Mouse (Mus musculus): Measurements from ENCODE around the gene Cdv3. TPM values are rescaled to one million over a fixed set of nuclear protein-coding genes. Genes with fewer than 3 reads are reported as not detected.
"Not testable (repeated sequence)": the region's sequence is repeated elsewhere in the genome, so short reads cannot be mapped to it uniquely, and the experiment has no call there.

The Cdv3 gene
- polyA plus RNA-seq, 1 experiment from 2014 or later: 79.1 TPM

DNA sequence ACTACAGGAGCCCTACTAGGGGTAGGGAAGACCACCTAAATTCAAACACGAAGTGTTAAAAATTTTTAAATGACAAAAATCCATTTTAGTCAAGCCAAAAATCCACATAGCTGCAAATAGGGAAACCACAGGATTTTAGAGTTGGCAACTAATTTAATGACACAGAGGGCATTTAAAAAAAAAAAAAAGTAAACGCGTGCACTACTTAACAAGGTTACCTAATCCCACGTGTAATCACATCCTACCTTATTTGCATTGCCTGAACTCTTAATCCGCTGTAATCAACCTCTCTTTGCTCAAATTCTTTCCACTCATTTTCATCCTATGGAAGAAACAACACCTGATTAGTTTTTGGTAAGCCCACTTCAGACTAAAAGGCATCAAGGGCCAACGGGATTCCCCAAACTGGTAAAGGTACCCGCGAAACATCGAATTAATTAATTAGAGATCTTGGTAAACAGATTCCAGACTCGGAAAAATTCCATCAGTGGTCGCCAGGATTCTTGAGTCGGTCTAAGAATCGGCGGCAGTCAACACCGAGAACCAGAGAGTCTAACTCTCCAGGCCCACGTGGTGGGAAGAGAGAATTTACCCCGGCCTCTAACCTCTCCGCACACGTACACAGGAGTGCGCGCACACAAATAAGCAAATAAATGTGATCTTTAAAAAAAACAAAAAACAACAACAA, 1.8 kb downstream of the Cdv3 start:
- H3K36me3 ChIP-seq (replicated peaks): peaks cover 7% of the 10 kb centered on the region; the same call in 1 of the 2 replicates
- peak overlapping the region; percentile 86 for H3K4me2 ChIP-seq
- peak overlapping the region; percentile 97; the same call in 1 of the 2 replicates for H3K27ac ChIP-seq
- H3K4me3 ChIP-seq: peak overlapping the region; percentile 72
- WGBS: 1% methylated on average over 21 of the region's 21 CpGs
- H3K27me3 ChIP-seq (replicated peaks): no peaks in the 10 kb centered on the region
- no peaks in the 10 kb centered on the region for H3K9me3 ChIP-seq
- H3K4me1 ChIP-seq: peaks cover 30% of the 10 kb centered on the region
- no peak for ATAC-seq (replicated peaks)
- H3K9ac ChIP-seq: peak overlapping the region; percentile 72; the same call in 1 of the 2 replicates

DNA sequence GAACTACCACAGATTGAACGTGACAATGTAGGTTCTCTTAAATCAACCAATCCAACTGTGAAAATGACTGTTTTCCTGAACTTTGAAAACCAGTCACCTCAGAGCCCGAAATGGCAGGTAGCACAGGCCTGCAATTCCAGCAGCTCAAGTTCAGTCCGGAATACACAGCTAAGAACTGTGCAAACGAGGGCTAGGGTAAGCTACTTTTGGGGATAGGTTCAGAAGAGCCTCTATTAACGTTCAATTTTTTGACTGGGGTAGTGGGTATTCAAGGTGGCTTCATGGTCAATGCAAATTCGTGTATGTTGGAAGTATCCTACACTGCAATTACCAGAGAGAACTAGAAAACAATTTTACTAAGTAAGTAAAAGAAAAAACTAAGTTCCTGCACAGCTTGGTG, 2.6 kb downstream of the Cdv3 start:
- H3K9me3 ChIP-seq: no peaks in the 10 kb centered on the region
- no peak overlapping the region for H3K9ac ChIP-seq
- no peak overlapping the region for H3K27ac ChIP-seq
- ATAC-seq (replicated peaks): no peak
- H3K4me2 ChIP-seq: peak overlapping the region; percentile 86
- H3K4me1 ChIP-seq: peaks cover 30% of the 10 kb centered on the region
- peaks cover 11% of the 10 kb centered on the region; the same call in 1 of the 2 replicates for H3K36me3 ChIP-seq (replicated peaks)
- 74% methylated on average over 6 of the region's 6 CpGs for WGBS
- no peaks in the 10 kb centered on the region for H3K27me3 ChIP-seq (replicated peaks)
- H3K4me3 ChIP-seq: peak overlapping the region; percentile 72; the same call in 1 of the 2 replicates

DNA sequence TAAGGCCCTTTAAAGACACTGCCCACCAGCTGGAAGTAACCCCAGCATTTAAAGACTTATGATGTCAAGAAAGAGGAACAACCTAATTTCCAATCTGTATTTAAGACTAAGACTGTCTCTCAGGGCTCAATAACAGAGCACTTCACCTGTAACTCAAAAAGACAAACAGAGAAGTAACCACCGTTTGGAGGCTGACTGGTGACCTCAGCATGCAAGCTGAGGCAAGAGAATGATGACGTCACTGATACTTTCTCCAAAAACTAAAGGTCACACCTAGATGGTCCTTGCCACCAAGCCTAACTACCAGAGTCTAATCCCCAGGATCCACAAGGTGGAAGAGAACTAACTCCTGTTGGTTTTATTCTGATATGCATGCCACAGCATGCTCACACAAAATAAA, 5.0 kb downstream of the Cdv3 start:
- no peaks in the 10 kb centered on the region for H3K9me3 ChIP-seq
- no peak for ATAC-seq (replicated peaks)
- no peaks in the 10 kb centered on the region for H3K27me3 ChIP-seq (replicated peaks)
- H3K36me3 ChIP-seq (replicated peaks): peaks cover 14% of the 10 kb centered on the region; the same call in 1 of the 2 replicates
- H3K4me3 ChIP-seq: no peak overlapping the region
- H3K9ac ChIP-seq: no peak overlapping the region
- H3K4me1 ChIP-seq: peaks cover 20% of the 10 kb centered on the region
- WGBS: 80% methylated on average over 2 of the region's 2 CpGs
- H3K27ac ChIP-seq: no peak overlapping the region
- H3K4me2 ChIP-seq: no peak overlapping the region

DNA sequence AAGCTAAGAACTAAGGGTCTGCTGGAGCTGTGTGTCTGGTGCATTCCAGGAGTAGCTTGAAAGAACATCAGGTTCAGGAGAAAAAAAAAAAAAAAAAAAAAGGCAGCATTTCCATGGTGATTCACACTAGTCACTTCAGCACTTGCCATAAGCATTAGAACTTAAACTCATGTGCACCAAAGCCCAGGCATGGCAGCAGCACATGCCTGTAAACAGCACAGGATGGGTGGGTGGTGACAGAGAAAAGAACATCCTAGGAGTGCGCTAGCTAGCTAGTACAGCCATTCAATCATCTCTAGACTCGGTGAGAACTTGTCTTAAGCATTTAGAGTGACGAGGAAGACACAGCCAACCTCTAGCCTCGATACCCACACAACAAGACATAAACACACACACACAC, 7.1 kb downstream of the Cdv3 start:
- ATAC-seq (replicated peaks): no peak
- Histone ChIP-seq H3K9ac (no peak overlapping the region), H3K4me1 (peaks cover 12% of the 10 kb centered on the region), H3K36me3 (replicated peaks) (peaks cover 14% of the 10 kb centered on the region; the same call in 1 of the 2 replicates), H3K27me3 (replicated peaks) (no peaks in the 10 kb centered on the region), H3K27ac (no peak overlapping the region), H3K4me3 (no peak overlapping the region), H3K9me3 (no peaks in the 10 kb centered on the region), H3K4me2 (no peak overlapping the region)
- 88% methylated on average over 4 of the region's 4 CpGs for WGBS

DNA sequence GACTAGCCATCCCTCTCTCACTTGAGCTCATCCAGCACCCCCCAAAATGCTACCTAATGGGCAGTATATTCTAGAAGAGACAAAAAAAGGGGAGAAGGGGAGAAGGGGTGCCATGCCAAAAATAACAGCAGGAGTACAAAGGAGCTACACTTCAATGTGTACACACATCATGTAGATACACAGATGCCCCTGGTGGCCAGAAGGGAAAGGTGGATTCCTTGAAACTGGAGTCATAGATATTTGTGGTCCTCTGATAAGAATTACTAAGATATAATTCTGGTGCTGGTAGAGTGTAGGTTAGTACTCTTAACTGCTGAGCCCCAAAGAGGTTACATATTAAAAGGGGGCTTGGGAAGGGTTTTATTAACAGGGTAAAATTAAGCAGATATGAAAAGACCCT, 7.7 kb downstream of the Cdv3 start:
- Histone ChIP-seq H3K27ac (no peak overlapping the region), H3K27me3 (replicated peaks) (no peaks in the 10 kb centered on the region), H3K4me2 (no peak overlapping the region), H3K9me3 (no peaks in the 10 kb centered on the region), H3K4me1 (peaks cover 5% of the 10 kb centered on the region; the same call in 1 of the 2 replicates), H3K9ac (no peak overlapping the region), H3K36me3 (replicated peaks) (peaks cover 14% of the 10 kb centered on the region; the same call in 1 of the 2 replicates), H3K4me3 (no peak overlapping the region)
- no peak for ATAC-seq (replicated peaks)

DNA sequence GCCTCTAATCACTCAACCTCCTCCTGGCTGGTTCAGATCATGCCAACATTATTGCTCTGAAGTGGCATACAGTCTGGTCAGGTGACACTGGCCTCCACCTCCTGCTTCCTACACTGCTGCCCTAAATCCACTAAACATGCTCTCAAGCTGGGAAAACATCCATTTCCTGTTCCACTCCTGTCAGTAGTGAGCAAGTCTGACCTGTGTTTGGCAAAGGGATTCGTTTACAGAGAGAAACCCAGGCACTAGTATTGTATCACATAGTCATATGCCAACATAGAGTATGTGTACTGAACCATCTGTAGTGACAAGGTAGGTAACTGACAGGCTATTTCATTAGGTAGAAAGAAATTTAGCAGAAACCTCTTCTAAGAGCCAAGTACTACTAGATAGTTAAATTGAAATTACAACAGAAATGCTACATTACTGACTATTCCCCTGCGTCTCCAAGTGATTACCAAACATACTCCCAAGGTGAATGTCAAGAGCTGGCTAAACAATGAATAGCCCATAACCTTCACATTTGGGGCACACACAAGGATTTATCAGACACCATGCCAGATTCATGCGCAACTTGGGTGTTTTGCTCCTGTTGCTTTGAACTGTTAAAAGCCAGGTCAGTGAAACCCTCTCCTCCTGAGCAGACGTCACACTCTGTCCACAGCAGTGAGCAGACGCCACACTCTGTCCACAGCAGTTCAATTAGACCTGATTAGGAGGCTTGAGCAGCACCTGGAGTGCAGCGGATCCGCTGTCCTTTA, 12.0 kb downstream of the Cdv3 start:
- not testable (repeated sequence) for H3K4me2 ChIP-seq; H3K27ac ChIP-seq; H3K4me1 ChIP-seq; H3K4me3 ChIP-seq; ATAC-seq (replicated peaks); H3K9me3 ChIP-seq; H3K9ac ChIP-seq; H3K27me3 ChIP-seq (replicated peaks)
- H3K36me3 ChIP-seq (replicated peaks): peaks cover 15% of the 10 kb centered on the region
- WGBS: 90% methylated on average over 7 of the region's 7 CpGs

DNA sequence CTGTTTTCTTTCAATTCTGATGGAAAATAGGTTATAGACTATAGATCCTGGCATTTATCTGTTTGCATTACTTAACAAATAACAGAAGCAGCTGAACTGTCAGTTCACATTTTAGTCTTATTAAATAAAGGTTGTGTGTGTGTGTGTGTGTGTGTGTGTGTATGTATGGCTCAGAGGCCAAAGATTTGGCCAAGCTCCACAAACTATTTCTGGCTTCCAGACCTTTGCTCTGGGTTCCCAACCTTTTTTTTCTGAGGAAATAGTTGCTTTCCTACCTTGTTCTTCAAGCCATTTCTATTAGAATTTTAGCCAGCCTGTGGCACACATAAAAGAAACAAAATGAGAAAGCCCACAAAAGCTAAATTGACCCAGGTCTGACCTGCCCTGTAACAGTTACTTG, 16.8 kb downstream of the Cdv3 start:
- no peak overlapping the region for H3K9ac ChIP-seq
- no peaks in the 10 kb centered on the region for H3K27me3 ChIP-seq (replicated peaks)
- no peak overlapping the region for H3K4me2 ChIP-seq
- H3K4me1 ChIP-seq: no peaks in the 10 kb centered on the region
- no peak overlapping the region for H3K4me3 ChIP-seq
- H3K27ac ChIP-seq: no peak overlapping the region
- peaks cover 17% of the 10 kb centered on the region for H3K36me3 ChIP-seq (replicated peaks)
- H3K9me3 ChIP-seq: no peaks in the 10 kb centered on the region
- ATAC-seq (replicated peaks): no peak

DNA sequence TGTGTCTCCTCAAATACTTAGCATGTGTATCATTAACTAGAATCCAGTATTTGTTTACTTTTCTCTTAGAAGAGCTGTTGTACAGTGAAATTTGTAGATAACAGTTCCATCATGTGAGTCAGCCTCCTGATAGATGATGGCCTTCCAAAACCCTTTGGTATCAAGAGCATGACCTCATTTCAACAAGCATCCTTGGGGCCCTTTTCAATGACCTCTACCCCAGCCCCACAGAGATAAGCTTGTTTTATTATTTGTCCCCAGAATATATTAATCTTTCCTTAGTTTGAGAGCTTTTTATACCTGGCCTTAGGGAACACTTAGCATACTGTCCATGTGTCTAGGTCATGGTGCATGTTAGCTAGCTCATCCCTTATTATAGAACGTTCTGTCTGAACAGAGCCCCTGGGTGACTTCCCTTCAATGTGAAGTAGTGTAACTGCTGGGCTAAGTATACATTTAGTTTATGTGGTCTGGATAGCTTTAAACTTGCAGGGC, 17.6 kb downstream of the Cdv3 start:
- Histone ChIP-seq H3K4me3 (no peak overlapping the region), H3K27me3 (replicated peaks) (no peaks in the 10 kb centered on the region), H3K36me3 (replicated peaks) (peaks cover 17% of the 10 kb centered on the region), H3K9me3 (no peaks in the 10 kb centered on the region), H3K9ac (no peak overlapping the region), H3K4me2 (no peak overlapping the region), H3K4me1 (no peaks in the 10 kb centered on the region), H3K27ac (no peak overlapping the region)
- ATAC-seq (replicated peaks): no peak
- WGBS: 84% methylated on average over 1 of the region's 1 CpGs

DNA sequence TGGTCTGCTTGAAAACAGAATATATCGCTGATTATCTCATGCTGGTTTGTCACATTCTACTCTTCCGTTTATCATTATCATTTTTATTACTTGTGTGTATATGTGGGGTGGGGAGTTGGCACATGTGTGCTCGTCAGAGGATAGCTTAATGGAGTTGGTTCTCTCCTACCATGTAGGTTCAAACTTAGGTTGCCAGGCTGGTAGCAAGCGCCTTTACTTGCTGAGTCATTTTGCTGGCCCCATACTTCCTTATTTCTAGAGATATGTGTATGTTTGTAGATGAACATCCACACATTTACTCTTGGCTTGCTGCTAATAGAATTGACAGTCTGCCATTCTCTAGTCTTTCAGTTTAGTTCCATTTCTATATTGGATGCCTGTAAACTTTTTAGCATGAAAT, 18.6 kb downstream of the Cdv3 start:
- H3K9ac ChIP-seq: no peak overlapping the region
- WGBS: 90% methylated on average over 4 of the region's 4 CpGs
- ATAC-seq (replicated peaks): no peak
- no peaks in the 10 kb centered on the region for H3K4me1 ChIP-seq
- peaks cover 22% of the 10 kb centered on the region for H3K36me3 ChIP-seq (replicated peaks)
- H3K9me3 ChIP-seq: no peaks in the 10 kb centered on the region
- H3K4me3 ChIP-seq: no peak overlapping the region
- H3K27ac ChIP-seq: no peak overlapping the region
- no peaks in the 10 kb centered on the region for H3K27me3 ChIP-seq (replicated peaks)
- H3K4me2 ChIP-seq: no peak overlapping the region

DNA sequence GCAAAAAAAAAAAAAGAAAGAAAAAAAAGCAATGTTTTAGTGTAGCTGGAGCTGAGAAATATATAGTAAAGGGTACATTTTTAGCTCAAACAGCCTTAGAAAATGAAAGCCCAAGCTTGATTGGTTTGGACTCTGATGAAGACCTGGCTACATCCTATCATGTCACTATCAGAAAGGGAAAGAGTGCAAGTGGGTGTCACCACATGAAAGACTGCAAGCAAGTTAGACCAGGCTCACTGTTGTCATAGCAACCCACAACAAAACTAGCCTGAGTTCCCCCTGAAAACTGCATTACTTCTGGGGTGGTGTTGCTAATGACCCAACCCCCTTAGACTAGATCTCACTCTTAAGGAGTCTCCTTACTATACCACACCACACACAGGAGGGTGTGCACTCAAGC, 28.7 kb downstream of the Cdv3 start:
- no peak overlapping the region for H3K27ac ChIP-seq
- no peak overlapping the region for H3K4me3 ChIP-seq
- H3K36me3 ChIP-seq (replicated peaks): peaks cover 33% of the 10 kb centered on the region; the same call in 1 of the 2 replicates
- no peak overlapping the region for H3K4me2 ChIP-seq
- H3K9ac ChIP-seq: no peak overlapping the region
- H3K27me3 ChIP-seq (replicated peaks): no peaks in the 10 kb centered on the region
- no peak for ATAC-seq (replicated peaks)
- no peaks in the 10 kb centered on the region for H3K9me3 ChIP-seq
- no peaks in the 10 kb centered on the region for H3K4me1 ChIP-seq

DNA sequence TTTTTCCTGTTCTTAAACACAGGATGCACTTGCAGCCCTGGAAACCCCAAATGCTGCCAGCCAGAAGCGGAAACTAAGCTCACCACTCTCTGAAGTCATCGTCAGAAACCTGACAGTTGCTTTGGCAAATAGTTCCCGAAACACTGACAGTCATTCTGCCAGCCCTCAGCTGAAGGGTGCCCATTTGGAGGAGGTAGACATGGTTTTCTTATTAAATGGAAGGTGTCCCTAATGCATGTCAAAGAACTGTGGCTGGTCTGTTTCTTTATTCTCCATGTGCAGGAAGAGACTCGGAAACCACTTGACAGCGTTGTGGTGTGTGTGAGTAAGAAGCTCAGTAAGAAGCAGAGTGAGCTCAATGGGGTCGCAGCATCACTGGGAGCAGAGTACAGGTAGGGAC, 33.0 kb downstream of the Cdv3 start:
- Histone ChIP-seq H3K27me3 (replicated peaks) (no peaks in the 10 kb centered on the region), H3K4me3 (no peak overlapping the region), H3K9me3 (no peaks in the 10 kb centered on the region), H3K4me2 (no peak overlapping the region), H3K9ac (no peak overlapping the region), H3K27ac (no peak overlapping the region), H3K36me3 (replicated peaks) (peaks cover 41% of the 10 kb centered on the region), H3K4me1 (no peaks in the 10 kb centered on the region)
- 95% methylated on average over 6 of the region's 6 CpGs for WGBS
- no peak for ATAC-seq (replicated peaks)

DNA sequence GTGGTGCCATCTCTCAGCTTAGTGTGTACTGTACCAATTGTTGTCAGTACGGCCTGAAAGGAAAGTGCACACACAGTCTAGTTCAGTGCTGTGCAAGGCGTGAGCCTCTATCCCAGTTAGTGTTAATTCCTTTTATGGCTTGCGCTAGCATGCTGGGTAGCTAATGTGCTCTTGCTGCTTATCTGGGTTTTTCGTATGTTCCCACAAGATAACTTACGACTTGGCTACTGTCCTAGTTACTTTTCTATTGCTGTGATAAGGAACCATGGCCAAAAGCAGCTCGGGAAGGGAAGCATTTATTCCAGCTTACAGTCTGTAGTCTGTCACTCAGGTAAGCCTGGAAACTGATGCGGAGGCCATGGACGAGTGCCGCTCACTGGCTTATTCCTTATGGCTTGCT, 39.2 kb downstream of the Cdv3 start:
- no peak overlapping the region for H3K4me2 ChIP-seq
- ATAC-seq (replicated peaks): no peak
- H3K4me1 ChIP-seq: no peaks in the 10 kb centered on the region
- H3K9ac ChIP-seq: no peak overlapping the region
- H3K4me3 ChIP-seq: no peak overlapping the region
- H3K27me3 ChIP-seq (replicated peaks): no peaks in the 10 kb centered on the region
- no peaks in the 10 kb centered on the region for H3K9me3 ChIP-seq
- peaks cover 17% of the 10 kb centered on the region for H3K36me3 ChIP-seq (replicated peaks)
- no peak overlapping the region for H3K27ac ChIP-seq
- 94% methylated on average over 9 of the region's 9 CpGs for WGBS

DNA sequence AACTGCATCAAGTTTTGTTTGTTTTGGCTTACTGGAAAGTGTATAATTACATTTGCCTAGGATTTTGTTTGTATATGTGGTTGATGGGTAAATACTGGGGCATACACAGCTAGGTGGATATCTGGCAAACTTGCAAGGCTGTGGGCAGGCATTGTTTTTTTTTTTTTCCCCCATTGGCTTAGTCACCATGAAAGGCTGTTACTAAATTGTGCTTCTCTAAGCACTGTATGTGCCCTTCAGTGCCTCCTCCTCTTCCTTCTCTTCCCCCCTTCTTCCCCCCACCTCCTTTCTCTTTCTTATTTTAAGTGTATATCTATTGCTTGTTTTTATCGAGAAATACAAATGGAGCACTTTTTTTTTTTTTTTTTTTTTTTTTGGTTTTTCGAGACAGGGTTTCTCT, 41.0 kb downstream of the Cdv3 start:
- Histone ChIP-seq H3K4me3 (no peak overlapping the region), H3K4me2 (no peak overlapping the region), H3K9ac (no peak overlapping the region), H3K27me3 (replicated peaks) (no peaks in the 10 kb centered on the region), H3K9me3 (no peaks in the 10 kb centered on the region), H3K36me3 (replicated peaks) (peaks cover 22% of the 10 kb centered on the region), H3K27ac (no peak overlapping the region), H3K4me1 (no peaks in the 10 kb centered on the region)
- 100% methylated on average over 1 of the region's 2 CpGs for WGBS
- no peak for ATAC-seq (replicated peaks)

Data from midbrain, embryonic 15.5 days (tissue).